Mouse (Mus musculus) spleen, adult 12 weeks (tissue): ENCODE results near the gene Nrcam.
"Not testable (repeated sequence)": the region's sequence is repeated elsewhere in the genome, so short reads cannot be mapped to it uniquely, and the experiment has no call there.

Experiments
- DNase-seq: peaks from one replicate; pipeline ENCODE4 v3.0.0; 2022; ENCODE audit warnings: low spot score

Gene Nrcam

GRCm38 (mm10) chr12:44328381-44329315 lies at the start of gene Nrcam:
TSS of gene Nrcam (plus strand) at chr12:44328885.
- DNase-seq: no peak

- not testable (repeated sequence) for DNase-seq
Observed at GRCm38 (mm10) chr12:44280147-44280546, 48.5 kb upstream of the Nrcam start.

- DNase-seq: no peak
Observed at GRCm38 (mm10) chr12:44281534-44281933, 47.2 kb upstream of the Nrcam start.

GRCm38 (mm10) chr12:44283378-44283777 lies 45.3 kb upstream of the Nrcam start:
- DNase-seq: no peak

GRCm38 (mm10) chr12:44286992-44287391 lies 41.7 kb upstream of the Nrcam start:
- DNase-seq: no peak

GRCm38 (mm10) chr12:44292281-44292680 lies 36.4 kb upstream of the Nrcam start:
- no peak for DNase-seq

GRCm38 (mm10) chr12:44300793-44301192 lies 27.9 kb upstream of the Nrcam start:
- no peak for DNase-seq

GRCm38 (mm10) chr12:44304012-44304411 lies 24.7 kb upstream of the Nrcam start:
- DNase-seq: no peak

GRCm38 (mm10) chr12:44304869-44305268 lies 23.8 kb upstream of the Nrcam start:
- no peak for DNase-seq

- DNase-seq: no peak
Observed at GRCm38 (mm10) chr12:44308221-44308620, 20.5 kb upstream of the Nrcam start.

GRCm38 (mm10) chr12:44315212-44315611 lies 13.5 kb upstream of the Nrcam start:
- DNase-seq: no peak

- no peak for DNase-seq
Observed at GRCm38 (mm10) chr12:44325091-44325490, 3.6 kb upstream of the Nrcam start.

GRCm38 (mm10) chr12:44327452-44327851 lies 1.2 kb upstream of the Nrcam start:
- DNase-seq: no peak

- DNase-seq: no peak
Observed at GRCm38 (mm10) chr12:44329316-44330215, 881 bp downstream of the Nrcam start.

GRCm38 (mm10) chr12:44330216-44330719 lies 1.6 kb downstream of the Nrcam start:
- DNase-seq: no peak

- DNase-seq: no peak
Observed at GRCm38 (mm10) chr12:44337136-44337640, 8.5 kb downstream of the Nrcam start.

- no peak for DNase-seq
Observed at GRCm38 (mm10) chr12:44338195-44338622, 9.5 kb downstream of the Nrcam start.

GRCm38 (mm10) chr12:44344075-44344474 lies 15.4 kb downstream of the Nrcam start:
- DNase-seq: no peak

GRCm38 (mm10) chr12:44345251-44345650 lies 16.6 kb downstream of the Nrcam start:
- no peak for DNase-seq

- no peak for DNase-seq
Observed at GRCm38 (mm10) chr12:44346143-44346542, 17.5 kb downstream of the Nrcam start.

- DNase-seq: no peak
Observed at GRCm38 (mm10) chr12:44355116-44355515, 26.4 kb downstream of the Nrcam start.

- DNase-seq: no peak
Observed at GRCm38 (mm10) chr12:44357460-44357859, 28.8 kb downstream of the Nrcam start.
